Mouse (Mus musculus) liver, adult (tissue): ENCODE results near the gene Ppil1.

Experiments used
- GATA4 ChIP-seq: IDR thresholded peaks from 2 replicates; pipeline ENCODE4 v1.6.1; 2014; ENCODE audit warnings: mild to moderate bottlenecking, low read length; ENCODE audit not compliant: insufficient replicate concordance

The Ppil1 gene

GRCm38 (mm10) chr17:29263840-29264633 lies at the start of gene Ppil1:
Gene Ppil1 (minus strand): TSS chr17:29264186.
- no peak for TF ChIP-seq GATA4

GRCm38 (mm10) chr17:29313300-29313699 lies 49.3 kb upstream of the Ppil1 start:
- no peak for TF ChIP-seq GATA4

- no peak for TF ChIP-seq GATA4
Observed at GRCm38 (mm10) chr17:29312082-29312481, 48.1 kb upstream of the Ppil1 start.

- no peak for TF ChIP-seq GATA4
Observed at GRCm38 (mm10) chr17:29311602-29312001, 47.6 kb upstream of the Ppil1 start.

- TF ChIP-seq GATA4: no peak
Observed at GRCm38 (mm10) chr17:29310056-29310623, 46.2 kb upstream of the Ppil1 start.

- no peak for TF ChIP-seq GATA4
Observed at GRCm38 (mm10) chr17:29305871-29306270, 41.9 kb upstream of the Ppil1 start.

- TF ChIP-seq GATA4: no peak
Observed at GRCm38 (mm10) chr17:29305058-29305806, 41.2 kb upstream of the Ppil1 start.

- no peak for TF ChIP-seq GATA4
Observed at GRCm38 (mm10) chr17:29304376-29305057, 40.5 kb upstream of the Ppil1 start.

- no peak for TF ChIP-seq GATA4
Observed at GRCm38 (mm10) chr17:29303856-29304255, 39.9 kb upstream of the Ppil1 start.

GRCm38 (mm10) chr17:29303087-29303486 lies 39.1 kb upstream of the Ppil1 start:
- TF ChIP-seq GATA4: no peak

- TF ChIP-seq GATA4: no peak
Observed at GRCm38 (mm10) chr17:29302149-29302548, 38.2 kb upstream of the Ppil1 start.

- no peak for TF ChIP-seq GATA4
Observed at GRCm38 (mm10) chr17:29301421-29301820, 37.4 kb upstream of the Ppil1 start.

GRCm38 (mm10) chr17:29300926-29301325 lies 36.9 kb upstream of the Ppil1 start:
- TF ChIP-seq GATA4: no peak

GRCm38 (mm10) chr17:29299282-29299681 lies 35.3 kb upstream of the Ppil1 start:
- TF ChIP-seq GATA4: no peak

- no peak for TF ChIP-seq GATA4
Observed at GRCm38 (mm10) chr17:29297813-29298212, 33.8 kb upstream of the Ppil1 start.

GRCm38 (mm10) chr17:29297321-29297720 lies 33.3 kb upstream of the Ppil1 start:
- no peak for TF ChIP-seq GATA4

GRCm38 (mm10) chr17:29295835-29296234 lies 31.8 kb upstream of the Ppil1 start:
- no peak for TF ChIP-seq GATA4
